Mouse (Mus musculus) testis, adult 2 months (tissue): ENCODE results near the gene Strada. TPM values are rescaled to one million over a fixed set of nuclear protein-coding genes. Genes with fewer than 3 reads are reported as not detected.
A peak's percentile ranks its signal among the peaks of the same experiment; 100 is the strongest.
"Not testable (repeated sequence)": the region's sequence is repeated elsewhere in the genome, so short reads cannot be mapped to it uniquely, and the experiment has no call there.

ENCODE experiments used
- H3K27ac ChIP-seq: fragments of 200-500 bp; 2 replicates; pipeline ENCODE4 v1.5.1; 2012; ENCODE audit warnings: low read depth, low read length; ENCODE audit not compliant: control insufficient read depth, insufficient read depth
- H3K27me3 ChIP-seq: fragments of 200-500 bp; 2 replicates; pipeline ENCODE4 v1.6.1; 2012; ENCODE audit warnings: mild to moderate bottlenecking, low read length, moderate library complexity; ENCODE audit not compliant: control insufficient read depth, insufficient read depth
- H3K36me3 ChIP-seq: fragments of 200-500 bp; 2 replicates; pipeline ENCODE4 v1.6.1; 2012; ENCODE audit warnings: mild to moderate bottlenecking, low read length; ENCODE audit not compliant: control insufficient read depth, insufficient read depth
- H3K4me1 ChIP-seq: fragments of 200-500 bp; 2 replicates; pipeline ENCODE4 v1.6.1; 2012; ENCODE audit warnings: low read length; ENCODE audit not compliant: control insufficient read depth, insufficient read depth
- H3K4me3 ChIP-seq: fragments of 200-500 bp; 2 replicates; pipeline ENCODE4 v1.5.1; 2012; ENCODE audit warnings: low read depth, mild to moderate bottlenecking, low read length, moderate library complexity, mixed read lengths; ENCODE audit not compliant: control insufficient read depth
- CTCF ChIP-seq: fragments of 200-500 bp; IDR thresholded peaks from 2 replicates; pipeline ENCODE4 v1.5.1; 2012; ENCODE audit warnings: low read depth, mild to moderate bottlenecking, inconsistent platforms, low read length, moderate library complexity; ENCODE audit not compliant: control insufficient read depth, insufficient read depth, insufficient replicate concordance
- POLR2A ChIP-seq: fragments of 200-500 bp; IDR thresholded peaks from 2 replicates; pipeline ENCODE4 v1.6.1; 2012; ENCODE audit warnings: low read depth, mild to moderate bottlenecking, inconsistent platforms, low read length, moderate library complexity; ENCODE audit not compliant: control insufficient read depth
- polyA plus RNA-seq: library from polyadenylated mRNA; depleted of rRNA; stranded (reverse); fragments of >200 nt; gene quantifications from 2 replicates; pipeline ENCODE4 v1.2.3, GENCODE M21; 2012; rRNA removed

Gene Strada
- polyA plus RNA-seq, result 153 and 157 TPM in 2 replicates

DNA sequence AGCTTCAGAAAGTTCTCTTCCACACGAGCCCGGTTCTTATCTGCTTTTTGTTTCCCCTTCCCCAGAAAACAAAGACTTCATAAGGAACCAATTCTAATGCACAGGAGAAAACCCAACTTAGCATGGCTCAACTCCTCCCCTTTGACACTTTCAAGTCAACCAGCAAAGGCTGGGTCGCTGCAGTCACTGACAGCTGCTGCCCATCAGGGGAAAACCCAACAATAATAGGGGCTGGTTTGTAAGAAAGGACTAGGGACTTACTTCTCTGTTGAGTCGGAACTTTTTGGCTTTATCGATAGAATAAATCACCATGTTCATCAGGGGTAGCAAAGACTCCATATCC is at the start of gene Strada:
Gene Strada (minus strand): TSS at position 46 of the 343 bp plus-strand sequence.
- Histone ChIP-seq H3K36me3 (peaks cover 2% of the 10 kb centered on the region), H3K27me3 (no peaks in the 10 kb centered on the region)
- TF ChIP-seq POLR2A (no peak), CTCF (no peak)

DNA sequence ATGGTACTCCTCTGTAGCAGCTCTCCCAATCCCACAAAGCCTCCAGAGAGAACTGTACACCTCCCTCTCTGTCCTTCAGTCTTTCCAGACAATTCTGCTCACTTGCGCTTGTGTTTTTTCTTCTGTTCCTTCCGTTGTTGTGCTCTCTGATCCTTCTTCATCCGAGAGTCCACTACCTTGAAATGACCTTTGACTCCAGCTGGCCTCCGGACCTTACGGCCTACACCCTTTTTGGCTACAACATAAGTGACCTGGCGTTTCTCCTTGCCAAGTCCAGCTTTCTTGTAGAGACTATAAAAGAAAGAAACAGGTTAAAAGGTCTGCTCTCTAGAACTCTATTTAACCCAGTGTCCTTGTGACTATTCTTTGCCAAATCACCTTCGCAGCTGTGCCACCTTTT is 47.4 kb upstream of the Strada start:
- Histone ChIP-seq H3K4me1 (no peaks in the 10 kb centered on the region; the same call in 1 of the 2 replicates), H3K27me3 (no peaks in the 10 kb centered on the region), H3K27ac (no peak overlapping the region), H3K4me3 (no peak overlapping the region), H3K36me3 (peaks cover 6% of the 10 kb centered on the region)
- TF ChIP-seq POLR2A, result no peak
- no peak for TF ChIP-seq CTCF

More for the DNA sequence above, at the start of gene Strada:
- no peak within 1 kb of the TSS for H3K4me3 ChIP-seq
- no peaks in the 10 kb centered on the region for H3K4me1 ChIP-seq
- no peak within 1 kb of the TSS for H3K27ac ChIP-seq

- Histone ChIP-seq H3K4me3 (no peak overlapping the region), H3K36me3 (peaks cover 6% of the 10 kb centered on the region), H3K4me1 (no peaks in the 10 kb centered on the region), H3K27ac (no peak overlapping the region), H3K27me3 (no peaks in the 10 kb centered on the region)
- TF ChIP-seq CTCF (no peak), POLR2A (no peak)
These were observed 44.9 kb upstream of the Strada start for GRCm38 (mm10) chr11:106246834-106247233.

DNA sequence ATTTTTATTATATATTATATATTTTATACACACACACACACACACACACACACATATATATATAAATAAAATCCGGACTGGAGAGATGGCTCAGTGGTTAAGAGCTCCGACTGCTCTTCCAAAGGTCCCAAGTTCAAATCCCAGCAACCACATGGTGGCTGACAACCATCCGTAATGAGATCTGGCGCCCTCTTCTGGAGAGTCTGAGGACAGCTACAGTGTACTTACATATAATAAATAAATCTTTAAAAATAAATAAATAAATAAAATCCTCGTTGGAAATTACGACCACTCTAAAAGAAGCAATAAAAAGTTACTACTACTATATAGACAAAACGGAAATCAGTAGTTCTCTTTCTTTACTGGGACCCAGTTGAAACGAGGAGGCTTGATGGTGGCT is 32.0 kb upstream of the Strada start:
- H3K36me3 ChIP-seq, H3K4me3 ChIP-seq, H3K4me1 ChIP-seq, H3K27me3 ChIP-seq, H3K27ac ChIP-seq: not testable (repeated sequence)

DNA sequence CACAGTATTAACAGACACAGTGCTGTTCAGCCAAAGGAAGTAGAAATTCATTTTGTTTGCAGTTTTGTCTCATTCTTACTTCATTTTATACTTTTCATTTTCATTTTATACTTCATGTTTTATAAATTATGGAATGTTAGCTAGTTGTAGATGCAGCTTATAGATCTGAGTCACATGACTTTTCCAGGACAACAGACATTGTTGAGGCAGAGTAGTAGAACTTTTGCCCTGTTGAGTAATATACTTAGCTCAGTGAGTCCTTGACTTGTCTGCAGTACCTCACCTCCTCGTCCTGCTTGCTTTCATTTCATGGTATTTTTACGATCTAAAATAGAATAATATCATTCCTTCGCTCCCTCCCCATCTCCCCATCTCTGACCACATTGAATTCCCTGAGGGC is 18.6 kb upstream of the Strada start:
- TF ChIP-seq POLR2A (no peak), CTCF (no peak)
- H3K27me3 ChIP-seq, result no peaks in the 10 kb centered on the region
- peaks cover 4% of the 10 kb centered on the region for H3K4me1 ChIP-seq
- no peaks in the 10 kb centered on the region; the same call in 1 of the 2 replicates for H3K36me3 ChIP-seq
- H3K27ac ChIP-seq, result no peak overlapping the region
- no peak overlapping the region for H3K4me3 ChIP-seq

DNA sequence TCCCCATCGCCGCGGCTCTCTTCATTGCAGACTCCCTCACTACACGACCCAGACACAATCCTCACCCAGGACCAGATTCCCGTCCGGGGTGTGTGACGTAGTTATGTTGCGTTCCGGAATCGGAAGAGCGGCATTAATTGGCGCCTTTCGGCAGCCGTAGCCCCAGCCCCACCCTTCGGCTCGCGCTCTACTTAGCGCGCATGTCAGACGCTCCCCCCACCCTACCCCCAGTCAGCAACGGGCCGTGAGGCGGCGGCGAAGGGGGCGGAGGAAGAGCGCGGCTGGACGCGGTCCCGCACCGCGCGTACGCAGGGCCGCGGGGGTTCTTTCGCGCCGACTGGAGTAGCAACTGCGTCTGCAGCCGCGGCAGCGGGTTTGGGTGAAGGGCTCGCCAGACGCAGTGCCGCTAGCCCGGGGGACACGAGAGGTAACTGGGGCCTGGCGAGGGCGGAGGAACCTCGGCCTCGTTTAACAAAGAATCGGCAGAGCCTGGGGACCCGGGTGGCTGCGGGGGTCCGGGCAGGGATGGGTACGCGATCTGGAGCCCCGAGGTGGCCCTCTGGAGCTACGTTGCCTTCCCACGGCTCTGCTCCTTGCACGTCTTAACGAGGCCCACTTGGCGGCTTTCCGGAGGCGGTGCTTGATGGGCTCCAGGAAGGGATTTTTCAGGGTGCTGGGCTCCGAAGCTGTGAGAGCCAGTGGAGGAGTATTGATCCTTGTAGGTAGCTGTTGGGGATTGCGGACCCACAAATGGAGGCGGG is 14.9 kb upstream of the Strada start, which contains the start of gene Ddx42:
Gene Ddx42 (plus strand): TSS at position 197 of the 761 bp plus-strand sequence.
- Histone ChIP-seq H3K36me3 (no peaks in the 10 kb centered on the region), H3K4me1 (peaks cover 7% of the 10 kb centered on the region), H3K4me3 (peak within 1 kb of the TSS; percentile 83), H3K27ac (peak within 1 kb of the TSS; percentile 86), H3K27me3 (no peaks in the 10 kb centered on the region)
- peak; percentile 86 for TF ChIP-seq POLR2A
- TF ChIP-seq CTCF, result no peak

- TF ChIP-seq POLR2A (peak; percentile 84), CTCF (no peak)
- Histone ChIP-seq H3K36me3 (no peaks in the 10 kb centered on the region), H3K27me3 (no peaks in the 10 kb centered on the region), H3K4me1 (peaks cover 7% of the 10 kb centered on the region), H3K4me3 (peak within 1 kb of the TSS; percentile 83), H3K27ac (peak within 1 kb of the TSS; percentile 86)
These were observed 14.2 kb upstream of the Strada start, which contains the start of gene Ccdc47 for GRCm38 (mm10) chr11:106215927-106216729. Gene Ccdc47 (minus strand): TSS chr11:106216344.
